Mouse (Mus musculus) C2C12 (cell line): Measurements from ENCODE around the gene Cpt2.

Experiments used
- CEBPB ChIP-seq: IDR thresholded peaks from one replicate; pipeline ENCODE4 v1.6.1; 2011; ENCODE audit warnings: low read depth, mild to moderate bottlenecking, control low read depth, moderate library complexity
- CTCF ChIP-seq: IDR thresholded peaks from one replicate; pipeline ENCODE4 v1.5.1; 2011; ENCODE audit not compliant: control insufficient read depth, insufficient read depth, insufficient read length
- MAX ChIP-seq: IDR thresholded peaks from one replicate; pipeline ENCODE4 v1.6.1; 2011; ENCODE audit warnings: mild to moderate bottlenecking, control low read depth
- MYOD1 ChIP-seq: IDR thresholded peaks from one replicate; pipeline ENCODE4 v1.6.1; 2011; ENCODE audit warnings: low read depth; ENCODE audit not compliant: control insufficient read depth, insufficient read length
- USF1 ChIP-seq: IDR thresholded peaks from one replicate; pipeline ENCODE4 v1.6.1; 2011; ENCODE audit warnings: low read depth, mild to moderate bottlenecking, control low read depth, moderate library complexity

DNA sequence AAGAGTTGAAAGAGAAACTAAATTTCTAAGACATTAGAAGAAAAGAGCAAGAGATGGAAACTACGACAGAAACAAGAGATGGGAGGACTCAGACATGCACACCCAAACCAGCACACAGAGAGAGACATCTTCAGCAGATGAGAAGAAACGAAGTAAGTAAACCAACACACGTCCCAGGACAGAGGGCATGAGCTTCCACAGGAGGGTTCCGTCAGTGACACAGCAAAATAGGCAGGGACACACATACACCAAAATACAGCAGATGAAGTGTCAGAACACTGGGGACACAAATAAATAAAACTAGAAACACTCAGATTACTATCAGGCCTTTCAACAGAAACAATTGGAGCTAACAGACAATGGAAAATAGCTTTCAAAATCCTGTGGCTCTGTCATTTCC lies 13.4 kb downstream of the Cpt2 start:
- TF ChIP-seq CTCF, result no peak
- no peak for TF ChIP-seq CEBPB
- no peak for TF ChIP-seq MYOD1
- no peak for TF ChIP-seq USF1
- TF ChIP-seq MAX, result no peak
